Mouse (Mus musculus): ENCODE results near the gene Psma2. TPM values are rescaled to one million over a fixed set of nuclear protein-coding genes. Genes with fewer than 3 reads are reported as not detected.

The Psma2 gene
- polyA plus RNA-seq, 1 experiment from 2014 or later = 193 TPM

DNA sequence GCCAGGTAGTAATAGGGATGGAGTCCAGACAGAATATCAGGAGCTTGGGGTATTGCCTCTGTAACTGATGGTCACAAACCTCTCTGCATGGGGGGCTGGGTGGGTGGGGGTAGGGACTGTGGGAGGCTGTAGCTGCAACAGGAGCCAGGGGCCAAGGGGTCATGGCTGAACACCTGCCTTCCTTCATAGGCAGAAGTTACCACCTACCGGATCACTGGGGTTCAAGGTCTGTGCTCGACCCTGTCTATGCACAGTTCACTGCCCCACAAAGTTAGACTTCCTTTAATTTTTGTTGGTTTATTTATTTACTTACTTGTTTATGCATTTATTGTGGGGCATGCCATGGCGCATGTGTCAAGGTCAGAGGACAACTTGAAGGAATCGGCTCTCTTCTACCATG, 54.1 kb downstream of the Psma2 start:
- Histone ChIP-seq H3K4me1 (no peaks in the 10 kb centered on the region), H3K9me3 (no peaks in the 10 kb centered on the region), H3K27me3 (no peaks in the 10 kb centered on the region), H3K4me3 (no peak overlapping the region), H3K9ac (no peak overlapping the region), H3K36me3 (no peaks in the 10 kb centered on the region), H3K4me2 (no peak overlapping the region), H3K27ac (no peak overlapping the region)
- 82% methylated on average over 4 of the region's 4 CpGs for WGBS
- ATAC-seq (ENCODE audit: insufficient number of reproducible peaks, insufficient read depth, low FRiP score, low TSS enrichment, low read depth) = no peak

DNA sequence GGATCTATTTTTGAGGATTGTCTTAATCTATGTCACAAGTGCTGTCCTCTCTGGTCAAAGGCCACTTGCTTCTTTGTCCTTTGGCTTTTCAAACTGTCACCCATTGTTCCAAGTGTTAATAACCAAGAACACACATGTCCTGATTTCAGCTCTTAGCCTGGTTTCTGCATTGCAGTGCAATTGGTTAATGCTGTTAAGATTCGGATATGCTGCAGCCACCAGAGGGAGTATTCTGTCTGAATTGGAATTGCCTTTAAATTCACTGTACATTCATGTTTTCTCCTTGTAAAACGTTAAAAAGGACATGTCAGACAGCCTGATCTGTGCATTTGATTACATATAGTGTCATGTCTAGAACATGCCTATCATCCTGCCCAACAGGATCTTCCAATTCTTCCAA, 57.3 kb downstream of the Psma2 start:
- no peaks in the 10 kb centered on the region for H3K4me1 ChIP-seq
- H3K9ac ChIP-seq = no peak overlapping the region
- no peak for ATAC-seq (ENCODE audit: insufficient number of reproducible peaks, insufficient read depth, low FRiP score, low TSS enrichment, low read depth)
- 14% methylated on average over 2 of the region's 2 CpGs for WGBS
- H3K4me2 ChIP-seq = no peak overlapping the region
- no peaks in the 10 kb centered on the region for H3K27me3 ChIP-seq
- H3K9me3 ChIP-seq = no peaks in the 10 kb centered on the region
- no peaks in the 10 kb centered on the region for H3K36me3 ChIP-seq
- H3K4me3 ChIP-seq = no peak overlapping the region
- no peak overlapping the region for H3K27ac ChIP-seq

DNA sequence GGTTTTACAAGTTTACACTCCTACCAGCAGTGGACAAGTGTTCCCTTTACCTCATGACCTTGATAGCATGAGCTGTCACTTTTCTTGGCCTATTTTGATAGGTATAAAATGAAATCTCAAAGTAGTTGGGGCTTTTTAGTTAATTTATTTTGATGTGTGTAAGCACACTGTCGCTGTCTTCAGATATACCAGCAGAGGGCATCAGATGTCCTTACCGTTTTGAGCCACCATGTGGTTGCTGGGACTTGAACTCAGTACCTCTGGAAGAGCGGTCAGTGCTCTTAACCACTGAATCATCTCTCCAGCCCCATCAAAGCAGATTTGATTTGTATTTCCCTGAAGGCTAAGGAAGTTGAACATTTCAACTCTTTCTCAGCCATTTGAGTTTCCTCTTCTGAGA, 75.9 kb downstream of the Psma2 start:
- WGBS = 64% methylated on average over 3 of the region's 3 CpGs
- H3K9me3 ChIP-seq = no peaks in the 10 kb centered on the region
- H3K4me3 ChIP-seq = no peak overlapping the region
- H3K27ac ChIP-seq = no peak overlapping the region
- no peaks in the 10 kb centered on the region for H3K4me1 ChIP-seq
- no peak overlapping the region for H3K4me2 ChIP-seq
- H3K36me3 ChIP-seq = no peaks in the 10 kb centered on the region
- ATAC-seq (ENCODE audit: insufficient number of reproducible peaks, insufficient read depth, low FRiP score, low TSS enrichment, low read depth) = no peak
- no peak overlapping the region for H3K9ac ChIP-seq
- no peaks in the 10 kb centered on the region for H3K27me3 ChIP-seq

DNA sequence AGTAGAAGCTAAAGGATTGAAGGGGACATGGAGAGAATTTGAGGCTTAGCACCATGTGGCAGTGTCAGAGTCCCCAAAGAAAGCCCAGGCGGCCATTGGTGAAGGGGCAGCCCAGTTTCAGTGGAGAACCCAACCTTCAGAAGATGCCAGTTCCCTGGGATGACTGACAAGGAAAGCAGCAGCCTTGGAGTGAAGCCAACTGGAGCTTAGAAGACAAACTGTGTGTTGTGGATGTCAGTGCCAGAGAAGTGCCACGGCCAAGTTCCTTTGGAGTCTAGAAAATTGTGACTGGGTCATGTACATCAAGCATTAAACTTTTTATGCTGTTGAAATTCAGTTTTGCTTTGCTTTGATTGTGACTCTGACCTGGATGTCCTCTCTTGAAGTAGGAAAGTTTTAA, 103.8 kb downstream of the Psma2 start:
- no peaks in the 10 kb centered on the region for H3K36me3 ChIP-seq
- no peak for ATAC-seq (ENCODE audit: insufficient number of reproducible peaks, insufficient read depth, low FRiP score, low TSS enrichment, low read depth)
- H3K9ac ChIP-seq = no peak overlapping the region
- no peaks in the 10 kb centered on the region for H3K9me3 ChIP-seq
- no peak overlapping the region for H3K4me2 ChIP-seq
- 68% methylated on average over 2 of the region's 2 CpGs for WGBS
- H3K4me1 ChIP-seq = no peaks in the 10 kb centered on the region
- no peaks in the 10 kb centered on the region for H3K27me3 ChIP-seq
- H3K4me3 ChIP-seq = no peak overlapping the region
- no peak overlapping the region for H3K27ac ChIP-seq

DNA sequence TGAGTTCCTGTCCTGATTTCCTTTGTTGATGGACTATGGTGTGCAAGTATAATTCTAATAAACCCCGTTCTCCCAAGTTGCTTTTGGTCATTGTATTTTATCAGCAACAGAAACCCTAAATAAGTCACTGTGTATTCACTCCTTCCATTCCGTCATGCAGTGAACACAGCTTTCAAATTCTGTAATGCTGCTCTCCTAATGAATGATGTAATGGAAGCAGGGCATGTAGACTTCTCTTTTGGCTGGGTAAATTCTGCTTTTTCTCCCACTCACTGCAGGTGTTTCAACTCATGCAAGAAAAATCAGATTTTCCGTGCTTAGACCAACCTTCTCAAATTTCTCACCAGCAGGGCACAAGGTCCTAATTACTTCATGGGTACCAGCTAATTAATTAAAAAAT, 104.7 kb downstream of the Psma2 start:
- Histone ChIP-seq H3K9ac (no peak overlapping the region), H3K36me3 (no peaks in the 10 kb centered on the region), H3K4me1 (no peaks in the 10 kb centered on the region), H3K27ac (no peak overlapping the region), H3K27me3 (no peaks in the 10 kb centered on the region), H3K4me3 (no peak overlapping the region), H3K4me2 (no peak overlapping the region), H3K9me3 (no peaks in the 10 kb centered on the region)
- no peak for ATAC-seq (ENCODE audit: insufficient number of reproducible peaks, insufficient read depth, low FRiP score, low TSS enrichment, low read depth)
- WGBS = 33% methylated on average over 3 of the region's 3 CpGs

Other genes with a start within 250 kb of the Psma2 start
- gene Hecw1, start 90.0 kb upstream of the Psma2 start, polyA plus RNA-seq (2015; fragmentation: Nextera tagmentation; extraction: Ambion mirVana) = 2.6 and 2.9 TPM in 2 replicates
- gene Mrpl32, start 75 bp upstream of the Psma2 start, polyA plus RNA-seq (2015; fragmentation: Nextera tagmentation; extraction: Ambion mirVana) = 121 and 124 TPM in 2 replicates
- gene AW209491, start 16.9 kb downstream of the Psma2 start, polyA plus RNA-seq (2015; fragmentation: Nextera tagmentation; extraction: Ambion mirVana) = 27.9 and 29.5 TPM in 2 replicates

Measured in embryonic facial prominence, embryonic 13.5 days (tissue).